11 mouse cellular contexts compared by ENCODE assay signal in the genomic region with DNA sequence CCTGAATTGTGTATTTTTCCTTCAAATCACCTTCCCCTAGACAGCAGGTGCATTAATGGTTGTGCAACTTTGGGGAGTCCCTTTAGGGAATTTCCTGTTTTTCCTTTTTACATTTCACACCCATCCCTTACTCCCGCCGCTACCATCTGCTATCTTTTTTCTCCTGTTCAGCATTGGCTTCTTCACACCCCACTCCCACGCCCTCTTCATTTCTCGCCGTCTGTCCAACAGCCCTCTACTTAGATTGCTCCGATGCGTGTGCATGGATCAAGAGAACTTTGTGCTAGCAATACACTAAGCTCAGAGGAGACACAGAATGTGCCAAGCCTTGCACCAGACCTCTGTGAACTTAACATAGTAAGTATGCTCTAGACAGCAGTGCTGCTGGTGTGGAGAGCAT. TPM values are rescaled to one million over a fixed set of nuclear protein-coding genes. Genes with fewer than 3 reads are reported as not detected.
DNase-seq lines count a peak whose midpoint lies in the region; ATAC-seq lines count a peak whose summit lies in the region.
"Had no signal": no experiment of that assay in that cellular context is flagged by ENCODE, and none has a peak within 500 bp of the region (broad histone marks: within the 10 kb centered on the region; RNA-seq: fewer than 3 reads in every experiment).

No protein-coding gene starts in this region.

- ATAC-seq in megakaryocyte, adult 5-6 weeks (ENCODE audit: poor library complexity, severe bottlenecking), result no peak

- intact Hi-C loops in left cerebral cortex, postnatal 4 days (cut with DNase I), result no loop called here

- peak; percentile 47 for DNase-seq in left cerebral cortex, adult 11 months (ENCODE audit: low spot score)
- DNase-seq in left cerebral cortex, postnatal 4 days, result no peak
- peak; percentile 77 to 85 for DNase-seq in frontal cortex, postnatal 36 days (ENCODE audit: low spot score in 2 of 2)
- DNase-seq in left cerebral cortex, adult 9 months (ENCODE audit: low spot score in 2 of 2), result peak; percentile 48 to 86
- DNase-seq in adrenal gland, postnatal 14 days, result no peak
- no peak for DNase-seq in adrenal gland, postnatal 10 days
- no peak for DNase-seq in neural tube, embryonic 10.5 days (ENCODE audit: extremely low spot score, low spot score)
- DNase-seq: adrenal gland, postnatal 25 days; kidney, postnatal 4 days; thymus, postnatal 36 days had no signal

RNA-seq across cellular contexts. Expression of gene 3830406C13Rik, which starts 12.4 kb away (rescaled TPM):
- total RNA-seq in left cerebral cortex, postnatal 4 days (2021), result 10 to 100 TPM; 29.4 to 30.6 TPM
- total RNA-seq in adrenal gland, postnatal 14 days (2021), result 36.9 and 38.0 TPM in 2 replicates
- 10 to 100 TPM; 30.0 to 42.2 TPM for total RNA-seq in adrenal gland, postnatal 10 days (2021)
- 23.1 and 35.3 TPM in 2 replicates for total RNA-seq in megakaryocyte, adult 5-6 weeks (2015)
- total RNA-seq in megakaryocyte, adult 5-6 weeks (2017), result 23.3 and 35.7 TPM in 2 replicates

RNA-seq across cellular contexts. Expression of gene Gm49355, which starts 12.6 kb away (rescaled TPM):
- total RNA-seq in left cerebral cortex, postnatal 4 days (2021), result not detected
- not detected in 2 replicates for total RNA-seq in adrenal gland, postnatal 14 days (2021)
- total RNA-seq in adrenal gland, postnatal 10 days (2021), result under 1 TPM; 0.09 to 0.15 TPM
- 0.07 TPM in 1 of 2 replicates, not detected in the other for total RNA-seq in megakaryocyte, adult 5-6 weeks (2015)
- total RNA-seq in megakaryocyte, adult 5-6 weeks (2017), result 0.12 TPM in 1 of 2 replicates, not detected in the other
- total RNA-seq: adrenal gland, postnatal 25 days had no signal

RNA-seq across cellular contexts. Expression of gene Fezf2, which starts 51.6 kb away (rescaled TPM):
- 10 to 100 TPM; 53.3 to 54.3 TPM for total RNA-seq in left cerebral cortex, postnatal 4 days (2021)
- not detected in 2 replicates for total RNA-seq in adrenal gland, postnatal 14 days (2021)
- total RNA-seq in adrenal gland, postnatal 10 days (2021), result not detected
- total RNA-seq in megakaryocyte, adult 5-6 weeks (2015), result not detected in 2 replicates
- total RNA-seq in megakaryocyte, adult 5-6 weeks (2017), result not detected in 2 replicates
- total RNA-seq: adrenal gland, postnatal 25 days had no signal

Comparison
In these comparisons a context has a peak if more than half of its experiments do, and no peak if none do; other contexts are left out.
1. DNase-seq: peak in left cerebral cortex, adult 11 months (single experiment), frontal cortex, postnatal 36 days (2 of 2) and left cerebral cortex, adult 9 months (2 of 2); none in left cerebral cortex, postnatal 4 days (single experiment), adrenal gland, postnatal 14 days (single experiment), adrenal gland, postnatal 10 days (single experiment) and neural tube, embryonic 10.5 days (single experiment).
2. RNA of gene Fezf2, which starts 51.6 kb away (total RNA-seq): 53.3 to 54.3 TPM in left cerebral cortex, postnatal 4 days; not detected in adrenal gland, postnatal 14 days, not detected in adrenal gland, postnatal 10 days and not detected in megakaryocyte, adult 5-6 weeks; every median in the first group is over 10 times any median in the second.